Mouse (Mus musculus): ENCODE measurements at regions not wholly inside any gene's neighbourhood (a gene's known extent, or its start where the extent isn't known, plus 50 kb on each side); places are given as distances from the start of the nearest gene placed in this dataset.

DNA sequence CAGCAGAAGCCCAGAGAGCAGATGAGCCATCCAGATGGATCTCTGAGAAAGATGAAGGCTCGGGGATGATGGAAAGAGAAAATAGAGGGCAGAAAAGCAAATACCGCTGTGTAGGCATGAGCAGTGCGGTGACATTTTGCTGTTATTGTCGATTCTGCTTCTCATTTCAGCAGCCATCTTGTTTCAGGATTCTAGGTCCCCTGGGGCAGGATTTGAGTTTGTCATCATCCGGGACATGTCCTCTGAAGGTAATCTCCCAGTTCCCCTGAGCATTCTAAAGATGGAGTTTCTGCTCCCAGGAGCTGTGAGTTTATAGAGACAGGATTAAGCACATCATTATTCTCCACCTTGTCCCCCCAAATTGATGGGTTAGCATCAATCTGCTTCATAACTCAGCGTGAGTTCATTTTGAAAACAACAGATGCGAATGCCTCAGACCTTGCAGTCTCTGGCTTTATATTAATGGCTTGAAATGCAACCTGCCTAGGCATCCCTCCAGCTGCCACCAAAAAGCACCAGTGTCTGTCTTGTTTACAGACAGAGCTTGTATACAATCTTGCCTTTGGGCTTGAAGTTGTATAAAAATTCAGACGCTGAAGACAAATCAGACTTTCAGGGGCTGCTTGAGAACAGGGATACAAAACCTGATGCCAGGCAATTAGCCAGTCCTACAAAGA is 128.6 kb upstream of the Foxa2 start:
- DNase-seq: no peak
- Histone ChIP-seq H3K27ac (ENCODE audit: insufficient read depth, low read length) (no peak overlapping the region), H3K4me1 (ENCODE audit: control insufficient read depth, insufficient read depth, low read length) (no peaks in the 10 kb centered on the region), H3K4me3 (replicated peaks; ENCODE audit: insufficient read depth, low read depth, low read length) (no peak overlapping the region), H3K27me3 (ENCODE audit: control insufficient read depth, insufficient read depth, low read length) (no peaks in the 10 kb centered on the region)
- no peak for TF ChIP-seq POLR2A (IDR thresholded peaks at IDR 0.05; ENCODE audit: borderline replicate concordance, insufficient read depth, low read length)
- no peak for TF ChIP-seq CTCF (IDR thresholded peaks at IDR 0.05; ENCODE audit: borderline replicate concordance, insufficient read depth, low read depth, low read length)
- 67% methylated on average over 8 of the region's 8 CpGs for WGBS

DNA sequence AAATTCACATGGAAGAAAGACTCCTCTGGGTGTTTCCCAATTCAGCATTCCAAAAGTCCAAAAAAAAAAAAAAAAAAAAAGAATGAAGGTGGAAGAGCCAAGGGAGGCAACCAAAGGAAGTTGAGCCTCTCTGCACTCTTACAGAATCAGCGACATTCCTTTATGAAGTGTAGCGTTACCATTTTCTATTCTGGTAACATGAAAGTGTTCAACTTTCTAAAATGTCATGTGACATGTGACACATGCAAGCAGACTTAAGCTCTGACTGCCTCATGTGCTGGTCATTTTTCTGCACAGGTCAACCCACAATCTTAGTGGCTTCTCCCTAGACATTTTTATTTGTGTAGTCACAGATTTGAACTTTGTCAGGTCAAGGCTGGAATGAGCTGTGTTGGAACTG is 133.5 kb upstream of the Foxa2 start:
- TF ChIP-seq CTCF (IDR thresholded peaks at IDR 0.05; ENCODE audit: borderline replicate concordance, insufficient read depth, low read depth, low read length) (no peak), POLR2A (IDR thresholded peaks at IDR 0.05; ENCODE audit: borderline replicate concordance, insufficient read depth, low read length) (no peak)
- DNase-seq: no peak
- H3K4me1 ChIP-seq (ENCODE audit: control insufficient read depth, insufficient read depth, low read length): no peaks in the 10 kb centered on the region
- no peaks in the 10 kb centered on the region for H3K27me3 ChIP-seq (ENCODE audit: control insufficient read depth, insufficient read depth, low read length)
- H3K27ac ChIP-seq (ENCODE audit: insufficient read depth, low read length): no peak overlapping the region
- WGBS: 88% methylated on average over 2 of the region's 2 CpGs
- no peak overlapping the region for H3K4me3 ChIP-seq (replicated peaks; ENCODE audit: insufficient read depth, low read depth, low read length)

DNA sequence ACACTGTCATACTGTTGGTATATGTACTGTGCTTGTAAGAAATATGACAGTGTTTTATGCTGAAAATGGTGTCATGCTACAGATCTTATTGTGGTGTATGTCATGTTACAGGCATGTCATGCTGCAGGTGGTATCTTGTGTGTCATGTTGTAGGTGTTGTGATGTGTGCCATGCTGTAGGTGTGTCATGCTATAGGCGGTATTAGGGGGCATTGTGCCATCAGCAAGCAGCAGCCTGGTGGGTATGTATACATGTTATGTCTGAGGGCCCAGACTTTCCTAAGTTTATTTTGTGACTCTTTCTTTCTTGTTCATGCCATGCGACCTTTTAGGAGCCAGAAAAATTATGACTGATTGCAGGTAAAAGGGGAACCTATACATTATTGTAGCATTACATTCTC is 134.7 kb upstream of the Foxa2 start:
- H3K4me3 ChIP-seq (replicated peaks; ENCODE audit: insufficient read depth, low read depth, low read length): no peak overlapping the region
- WGBS: 91% methylated on average over 2 of the region's 2 CpGs
- DNase-seq: no peak

DNA sequence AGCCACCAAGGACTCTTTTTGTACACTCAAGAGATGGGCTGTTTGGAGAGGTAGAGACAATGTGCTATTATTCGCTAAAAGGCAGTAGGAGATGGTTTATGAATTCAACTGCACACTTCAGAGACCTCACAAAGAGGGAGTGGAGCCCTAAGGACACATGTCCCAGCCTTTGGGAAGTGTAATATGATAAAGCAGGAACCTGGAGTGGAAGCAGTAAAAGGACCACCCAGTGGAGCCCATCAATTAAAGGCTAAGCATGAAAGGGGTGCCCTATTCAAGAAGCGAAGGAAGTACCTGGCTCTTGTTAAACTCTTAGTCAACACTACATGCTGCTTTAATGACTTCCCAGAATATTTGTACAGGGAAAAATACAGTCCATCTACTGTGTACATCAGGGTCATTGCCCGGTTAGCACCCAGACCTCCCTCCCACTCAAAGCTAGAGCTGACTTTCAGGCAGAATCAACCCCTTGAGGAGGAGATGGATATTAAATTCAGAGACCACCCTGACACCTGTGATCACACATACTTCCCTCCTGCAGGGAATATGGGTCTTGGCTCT is 135.8 kb upstream of the Foxa2 start:
- H3K4me1 ChIP-seq (ENCODE audit: control insufficient read depth, insufficient read depth, low read length): no peaks in the 10 kb centered on the region
- H3K27me3 ChIP-seq (ENCODE audit: control insufficient read depth, insufficient read depth, low read length): no peaks in the 10 kb centered on the region
- no peak for DNase-seq
- no peak overlapping the region for H3K27ac ChIP-seq (ENCODE audit: insufficient read depth, low read length)
- WGBS: 80% methylated on average over 3 of the region's 3 CpGs
- no peak overlapping the region for H3K4me3 ChIP-seq (replicated peaks; ENCODE audit: insufficient read depth, low read depth, low read length)
- TF ChIP-seq POLR2A (IDR thresholded peaks at IDR 0.05; ENCODE audit: borderline replicate concordance, insufficient read depth, low read length): no peak
- no peak for TF ChIP-seq CTCF (IDR thresholded peaks at IDR 0.05; ENCODE audit: borderline replicate concordance, insufficient read depth, low read depth, low read length)

More for the DNA sequence above, 134.7 kb upstream of the Foxa2 start:
- H3K27ac ChIP-seq (ENCODE audit: insufficient read depth, low read length): no peak overlapping the region
- no peak for TF ChIP-seq CTCF (IDR thresholded peaks at IDR 0.05; ENCODE audit: borderline replicate concordance, insufficient read depth, low read depth, low read length)
- TF ChIP-seq POLR2A (IDR thresholded peaks at IDR 0.05; ENCODE audit: borderline replicate concordance, insufficient read depth, low read length): no peak
- no peaks in the 10 kb centered on the region for H3K4me1 ChIP-seq (ENCODE audit: control insufficient read depth, insufficient read depth, low read length)
- no peaks in the 10 kb centered on the region for H3K27me3 ChIP-seq (ENCODE audit: control insufficient read depth, insufficient read depth, low read length)

DNA sequence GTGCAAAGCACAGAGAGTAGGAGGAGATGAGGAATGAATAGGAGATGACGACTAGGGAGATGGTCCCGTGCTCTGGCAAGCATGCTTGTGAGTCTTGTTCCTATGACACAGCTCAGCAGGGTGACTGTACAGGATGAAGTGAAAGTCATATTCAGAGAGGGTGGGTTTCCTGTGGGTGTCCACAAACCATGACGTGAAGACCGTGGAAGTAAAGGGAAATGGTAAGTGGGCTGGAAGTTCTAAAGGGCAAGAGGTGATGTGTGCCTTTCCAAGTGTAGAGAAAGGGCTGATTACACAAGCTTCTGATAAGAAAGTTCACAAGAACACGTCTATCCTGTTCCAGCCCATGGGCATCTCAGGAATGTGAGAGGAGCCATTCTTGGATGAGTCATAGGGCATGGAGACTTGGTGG is 138.0 kb upstream of the Foxa2 start:
- H3K4me3 ChIP-seq (replicated peaks; ENCODE audit: insufficient read depth, low read depth, low read length): no peak overlapping the region
- H3K4me1 ChIP-seq (ENCODE audit: control insufficient read depth, insufficient read depth, low read length): no peaks in the 10 kb centered on the region
- 71% methylated on average over 5 of the region's 5 CpGs for WGBS
- no peaks in the 10 kb centered on the region for H3K27me3 ChIP-seq (ENCODE audit: control insufficient read depth, insufficient read depth, low read length)
- no peak for TF ChIP-seq CTCF (IDR thresholded peaks at IDR 0.05; ENCODE audit: borderline replicate concordance, insufficient read depth, low read depth, low read length)
- TF ChIP-seq POLR2A (IDR thresholded peaks at IDR 0.05; ENCODE audit: borderline replicate concordance, insufficient read depth, low read length): no peak
- DNase-seq: no peak
- H3K27ac ChIP-seq (ENCODE audit: insufficient read depth, low read length): no peak overlapping the region

DNA sequence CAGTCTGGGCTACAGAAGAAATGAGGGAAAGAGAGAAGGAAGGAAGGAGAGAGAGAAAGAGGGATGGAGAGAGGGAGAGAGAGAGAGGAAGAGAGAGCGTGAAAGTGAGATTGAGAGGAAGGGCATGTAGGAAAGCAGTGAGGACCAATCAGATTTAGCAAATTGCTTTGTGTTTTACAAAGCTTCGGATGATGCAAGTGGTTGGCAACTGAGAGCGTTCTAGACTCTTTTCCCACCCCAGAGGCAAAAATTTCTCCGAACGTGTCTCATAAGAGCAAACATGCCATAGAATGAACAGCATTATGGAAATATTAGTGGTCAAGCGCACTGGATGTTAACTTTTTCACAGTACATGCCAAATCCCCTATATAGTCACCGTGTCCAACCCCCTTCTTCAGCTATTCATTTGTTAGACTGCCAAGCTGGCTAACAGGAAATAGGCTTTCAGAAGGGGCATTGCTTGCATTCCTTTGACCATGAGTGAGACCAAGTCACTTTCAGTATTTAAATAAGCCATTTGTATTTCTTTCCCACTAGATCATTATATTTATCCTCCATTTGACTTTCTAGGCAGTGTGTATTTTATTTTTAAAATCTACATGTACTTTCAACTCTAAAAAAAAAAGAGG is 139.7 kb upstream of the Foxa2 start:
- 77% methylated on average over 7 of the region's 7 CpGs for whole genome bisulfite sequencing
- Histone ChIP-seq H3K27ac (ENCODE audit: insufficient read depth, low read length) (no peak overlapping the region), H3K4me1 (ENCODE audit: control insufficient read depth, insufficient read depth, low read length) (no peaks in the 10 kb centered on the region), H3K27me3 (ENCODE audit: control insufficient read depth, insufficient read depth, low read length) (no peaks in the 10 kb centered on the region), H3K4me3 (replicated peaks; ENCODE audit: insufficient read depth, low read depth, low read length) (no peak overlapping the region)
- TF ChIP-seq POLR2A (IDR thresholded peaks at IDR 0.05; ENCODE audit: borderline replicate concordance, insufficient read depth, low read length): no peak
- TF ChIP-seq CTCF (IDR thresholded peaks at IDR 0.05; ENCODE audit: borderline replicate concordance, insufficient read depth, low read depth, low read length): no peak
- DNase-seq: no peak

DNA sequence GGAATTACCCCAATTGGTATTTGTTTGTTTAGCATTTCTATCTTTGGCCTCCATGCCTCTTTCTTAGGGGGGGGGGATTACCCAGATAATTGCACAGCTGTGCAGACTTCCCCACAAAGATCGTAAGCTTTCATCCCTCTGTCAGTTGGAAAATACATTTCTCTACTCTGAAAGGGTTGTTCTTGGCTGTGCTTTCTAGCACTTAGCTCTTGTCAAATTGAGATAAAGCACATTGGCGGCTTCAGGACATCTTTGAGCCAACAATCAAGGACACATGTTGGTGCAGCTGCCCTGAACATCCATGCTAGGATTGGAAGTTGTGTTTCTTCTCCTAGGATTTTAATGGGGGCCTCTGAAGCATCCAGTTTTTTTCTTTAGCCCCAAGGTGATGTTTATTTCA is 142.1 kb upstream of the Foxa2 start:
- H3K27ac ChIP-seq (ENCODE audit: insufficient read depth, low read length): no peak overlapping the region
- DNase-seq: no peak
- H3K4me1 ChIP-seq (ENCODE audit: control insufficient read depth, insufficient read depth, low read length): no peaks in the 10 kb centered on the region
- no peak for TF ChIP-seq CTCF (IDR thresholded peaks at IDR 0.05; ENCODE audit: borderline replicate concordance, insufficient read depth, low read depth, low read length)
- no peak for TF ChIP-seq POLR2A (IDR thresholded peaks at IDR 0.05; ENCODE audit: borderline replicate concordance, insufficient read depth, low read length)
- 52% methylated on average over 2 of the region's 2 CpGs for WGBS
- H3K27me3 ChIP-seq (ENCODE audit: control insufficient read depth, insufficient read depth, low read length): no peaks in the 10 kb centered on the region
- H3K4me3 ChIP-seq (replicated peaks; ENCODE audit: insufficient read depth, low read depth, low read length): no peak overlapping the region

DNA sequence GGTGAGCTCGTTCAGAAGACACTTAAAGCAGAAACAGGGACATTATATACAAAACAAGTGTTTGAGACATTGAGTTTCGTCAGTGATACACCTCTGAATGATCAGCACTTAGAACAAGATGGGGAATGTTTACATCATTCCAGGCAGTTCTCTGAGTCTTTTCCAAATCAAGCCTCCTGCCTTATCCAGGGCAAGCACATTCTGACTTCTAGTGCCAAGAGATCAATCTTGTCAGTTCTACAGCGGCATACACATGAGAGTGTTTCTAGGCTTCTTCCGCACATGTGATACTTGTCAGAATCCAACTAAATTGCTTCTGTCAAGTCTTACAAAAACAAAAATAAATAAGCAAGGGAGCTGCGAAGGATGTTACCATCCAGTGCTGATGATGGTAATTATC is 142.5 kb upstream of the Foxa2 start:
- H3K4me1 ChIP-seq (ENCODE audit: control insufficient read depth, insufficient read depth, low read length): no peaks in the 10 kb centered on the region
- H3K4me3 ChIP-seq (replicated peaks; ENCODE audit: insufficient read depth, low read depth, low read length): no peak overlapping the region
- 72% methylated on average over 5 of the region's 5 CpGs for WGBS
- TF ChIP-seq CTCF (IDR thresholded peaks at IDR 0.05; ENCODE audit: borderline replicate concordance, insufficient read depth, low read depth, low read length) (no peak), POLR2A (IDR thresholded peaks at IDR 0.05; ENCODE audit: borderline replicate concordance, insufficient read depth, low read length) (no peak)
- H3K27ac ChIP-seq (ENCODE audit: insufficient read depth, low read length): no peak overlapping the region
- DNase-seq: no peak
- no peaks in the 10 kb centered on the region for H3K27me3 ChIP-seq (ENCODE audit: control insufficient read depth, insufficient read depth, low read length)
